Mouse (Mus musculus) heart, postnatal 0 days (tissue): ENCODE data around the gene Gclc. TPM values are rescaled to one million over a fixed set of nuclear protein-coding genes. Genes with fewer than 3 reads are reported as not detected.

ENCODE experiments used
- ATAC-seq: fragments of 200-750 bp; cut with Nextera tagmentation; 2 replicates; pipeline ENCODE4 v1.8.0; 2017; ENCODE audit warnings: low read depth, moderate number of reproducible peaks, moderate library complexity; ENCODE audit not compliant: insufficient read depth
- DNase-seq: peaks from one replicate; pipeline ENCODE4 v3.0.0-alpha.2; 2016; ENCODE audit warnings: low spot score
- H3K27ac ChIP-seq: fragments of 300-500 bp; sonication (generic); 2 replicates; pipeline ENCODE4 v1.5.1; 2014; ENCODE audit warnings: low read depth, mild to moderate bottlenecking
- H3K27me3 ChIP-seq: fragments of 300-500 bp; sonication (generic); 2 replicates; pipeline ENCODE4 v1.6.1; 2014; ENCODE audit warnings: low read length, mixed read lengths; ENCODE audit not compliant: control insufficient read depth, insufficient read depth
- H3K36me3 ChIP-seq: fragments of 300-500 bp; sonication (generic); replicated peaks from 2 replicates; pipeline ENCODE4 v1.6.1; 2014; ENCODE audit warnings: low read length, mixed read lengths; ENCODE audit not compliant: control insufficient read depth, insufficient read depth
- H3K4me1 ChIP-seq: fragments of 300-500 bp; sonication (generic); 2 replicates; pipeline ENCODE4 v1.6.1; 2014; ENCODE audit warnings: antibody characterized with exemption; ENCODE audit not compliant: control insufficient read depth, insufficient read depth
- H3K4me2 ChIP-seq: fragments of 300-500 bp; sonication (generic); 2 replicates; pipeline ENCODE4 v1.6.1; 2014; ENCODE audit warnings: low read depth, mild to moderate bottlenecking, low read length, moderate library complexity
- H3K4me3 ChIP-seq: fragments of 300-500 bp; sonication (generic); 2 replicates; pipeline ENCODE4 v1.5.1; 2014; ENCODE audit warnings: low read depth, low read length
- H3K9ac ChIP-seq: fragments of 300-500 bp; sonication (generic); replicated peaks from 2 replicates; pipeline ENCODE4 v1.6.1; 2014; ENCODE audit warnings: low read depth, low read length, mixed read lengths
- H3K9me3 ChIP-seq: fragments of 300-500 bp; sonication (generic); replicated peaks from 2 replicates; pipeline ENCODE4 v1.6.1; 2016; ENCODE audit warnings: low read length; ENCODE audit not compliant: control insufficient read depth
- CTCF ChIP-seq: IDR thresholded peaks from 2 replicates; pipeline ENCODE4 v1.5.1; 2016; ENCODE audit warnings: antibody characterized with exemption, control low read depth, low read depth
- EP300 ChIP-seq: IDR thresholded peaks from 2 replicates; pipeline ENCODE4 v1.6.1; 2016; ENCODE audit warnings: antibody characterized with exemption, low read depth
- WGBS: fragments of 180-500 bp; shearing (Covaris S2); extraction: QIAGEN DNeasy Blood & Tissue Kit; methylation state at CpG from one replicate; pipeline ENCODE4 v1.1.7; 2014; 5-methylcytosine and 5-hydroxymethylcytosine counted together
- polyA plus RNA-seq: library from polyadenylated mRNA; unstranded; fragments of >200 nt; fragmentation: Nextera tagmentation; extraction: Ambion mirVana; gene quantifications from 2 replicates; pipeline ENCODE4 v1.2.1, GENCODE M21; 2015
- total RNA-seq: library from RNA; depleted of rRNA; stranded (reverse); fragments of >200 nt; gene quantifications from 2 replicates; pipeline ENCODE4 v1.2.3, GENCODE M21; 2014; ENCODE audit warnings: low replicate concordance

Gene Gclc
- total and polyA plus RNA-seq, 2 experiments from 2014 or later = 4.6 to 9.2 TPM

DNA sequence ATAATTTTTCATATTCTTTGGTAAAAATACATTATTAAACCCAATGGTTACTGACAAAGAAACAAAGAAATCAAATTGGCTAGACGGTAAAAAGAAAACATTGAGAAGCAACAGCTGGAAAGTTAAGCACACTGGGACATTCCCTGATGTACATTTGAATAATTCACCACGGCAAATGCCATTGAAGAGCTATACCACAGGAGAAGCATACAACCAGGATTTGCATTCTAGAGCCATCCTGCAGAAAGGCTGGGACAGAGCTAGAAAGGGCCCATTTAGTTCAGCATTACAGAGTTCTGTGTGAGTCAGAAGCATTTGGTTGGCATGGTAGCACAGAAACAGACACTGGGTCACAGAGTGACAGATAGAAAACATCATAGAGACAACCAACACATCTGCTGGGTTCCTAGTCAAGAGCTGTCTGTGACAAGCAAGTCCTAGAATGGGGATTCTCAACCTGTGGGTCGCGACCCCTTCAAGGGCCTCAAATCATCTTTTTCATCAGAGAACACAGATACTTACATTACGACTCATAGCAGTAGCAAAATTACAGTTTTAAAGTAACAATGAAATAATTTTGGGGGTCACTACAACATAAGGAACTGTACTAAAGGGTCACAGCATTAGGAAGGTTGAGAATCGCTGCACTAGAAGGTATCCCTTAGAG lies 28.2 kb upstream of the Gclc start:
- Histone ChIP-seq H3K4me2 (no peak overlapping the region), H3K27ac (no peak overlapping the region), H3K4me3 (no peak overlapping the region), H3K36me3 (no peaks in the 10 kb centered on the region), H3K4me1 (no peaks in the 10 kb centered on the region), H3K27me3 (no peaks in the 10 kb centered on the region), H3K9ac (no peak overlapping the region), H3K9me3 (no peaks in the 10 kb centered on the region)
- WGBS = 86% methylated on average over 6 of the region's 6 CpGs
- TF ChIP-seq CTCF (no peak), EP300 (no peak)
- ATAC-seq (no peak), DNase-seq (no peak)

DNA sequence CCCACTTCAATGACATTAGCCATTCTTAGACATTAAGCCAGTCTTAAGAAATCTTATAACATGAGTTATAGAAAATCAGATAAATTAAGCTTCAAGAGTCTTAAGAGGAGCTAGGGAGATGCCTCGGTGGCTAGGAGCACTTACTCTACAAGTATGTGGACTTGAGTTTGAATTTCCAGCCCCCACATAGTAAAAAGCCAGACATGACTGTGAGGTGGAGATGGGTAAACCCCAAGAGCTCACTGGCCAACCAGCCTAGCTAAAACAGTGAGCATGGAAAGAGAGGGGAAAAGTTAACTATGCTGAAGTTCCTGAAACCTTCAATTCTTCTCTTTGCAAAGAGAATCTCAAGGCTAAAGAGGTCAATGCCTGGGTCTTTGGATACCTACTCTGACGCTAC lies 27.3 kb upstream of the Gclc start:
- H3K27ac ChIP-seq = no peak overlapping the region
- no peak for DNase-seq
- H3K27me3 ChIP-seq = no peaks in the 10 kb centered on the region
- WGBS = 79% methylated on average over 2 of the region's 2 CpGs
- no peak for ATAC-seq
- TF ChIP-seq EP300 = no peak
- no peak for TF ChIP-seq CTCF
- no peak overlapping the region for H3K4me3 ChIP-seq
- no peaks in the 10 kb centered on the region for H3K9me3 ChIP-seq
- no peaks in the 10 kb centered on the region for H3K36me3 ChIP-seq
- H3K4me1 ChIP-seq = no peaks in the 10 kb centered on the region
- H3K9ac ChIP-seq = no peak overlapping the region
- no peak overlapping the region for H3K4me2 ChIP-seq

DNA sequence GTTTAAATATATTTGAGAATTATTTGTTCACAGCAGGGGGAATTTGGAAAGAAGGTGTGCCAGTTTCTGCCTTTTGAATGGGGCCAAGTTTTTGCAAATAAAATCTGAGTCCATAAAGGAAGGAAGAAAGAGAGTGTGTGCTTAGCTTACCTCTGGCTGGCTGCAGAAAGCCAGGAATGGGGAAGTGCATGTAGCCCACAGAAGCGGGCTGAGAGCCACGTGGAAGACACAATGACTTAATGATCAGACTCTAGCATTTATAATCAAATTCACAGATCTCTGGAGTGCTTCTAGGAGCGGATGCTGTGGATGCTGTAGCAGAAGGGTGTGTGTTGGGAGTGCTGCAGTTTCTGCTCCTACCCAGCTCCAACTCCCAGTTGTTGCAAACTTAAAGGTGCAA lies 22.3 kb upstream of the Gclc start:
- H3K4me3 ChIP-seq = no peak overlapping the region
- H3K9ac ChIP-seq = no peak overlapping the region
- TF ChIP-seq EP300 = no peak
- TF ChIP-seq CTCF = no peak
- ATAC-seq (no peak), DNase-seq (no peak)
- no peaks in the 10 kb centered on the region for H3K4me1 ChIP-seq
- H3K36me3 ChIP-seq = no peaks in the 10 kb centered on the region
- H3K4me2 ChIP-seq = no peak overlapping the region
- WGBS = 51% methylated on average over 3 of the region's 3 CpGs
- no peaks in the 10 kb centered on the region for H3K27me3 ChIP-seq
- no peak overlapping the region for H3K27ac ChIP-seq
- no peaks in the 10 kb centered on the region for H3K9me3 ChIP-seq

DNA sequence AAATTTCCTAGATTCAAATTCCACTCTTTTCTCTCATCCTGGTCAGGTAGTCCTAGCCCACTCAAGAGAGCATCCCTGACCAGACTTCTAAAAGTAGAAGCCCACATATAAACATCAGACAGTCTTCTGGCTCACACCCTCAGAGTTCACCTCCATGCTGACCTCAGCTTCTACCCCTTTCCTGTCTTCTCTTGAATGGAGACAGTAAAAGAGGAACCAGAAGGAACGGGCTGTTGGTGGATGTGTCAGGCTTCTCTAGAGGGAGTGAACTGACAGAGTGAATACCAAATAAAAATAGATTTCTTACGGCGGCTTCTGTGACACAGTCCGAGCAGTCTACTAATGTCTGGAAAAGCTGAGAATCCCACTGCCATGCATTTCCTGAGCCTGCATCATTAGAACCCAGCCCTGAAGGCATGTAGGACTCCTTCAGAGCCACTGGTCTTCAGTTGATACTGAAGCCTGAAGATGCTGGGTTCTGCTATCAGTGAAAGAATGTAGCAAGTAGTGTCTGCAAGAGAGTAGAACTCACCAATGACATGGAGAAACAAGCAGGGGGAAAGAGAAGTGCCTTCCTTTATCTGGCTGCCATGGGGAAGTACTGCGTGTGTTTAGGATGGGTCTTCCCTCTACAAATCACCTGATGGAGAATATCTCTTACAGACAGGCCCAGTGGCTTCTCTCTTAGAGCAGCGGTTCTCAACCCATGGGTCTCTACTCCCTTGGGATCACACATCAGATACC lies 16.9 kb upstream of the Gclc start:
- no peaks in the 10 kb centered on the region for H3K9me3 ChIP-seq
- DNase-seq (no peak), ATAC-seq (no peak)
- H3K4me1 ChIP-seq = 0 out of 2 replicates have a peak, but pooled peaks cover 3% of the 10 kb centered on the region
- H3K4me2 ChIP-seq = no peak overlapping the region
- H3K9ac ChIP-seq = no peak overlapping the region
- H3K4me3 ChIP-seq = no peak overlapping the region
- WGBS = 47% methylated on average over 6 of the region's 6 CpGs
- no peaks in the 10 kb centered on the region for H3K36me3 ChIP-seq
- no peak for TF ChIP-seq EP300
- TF ChIP-seq CTCF = no peak
- H3K27me3 ChIP-seq = no peaks in the 10 kb centered on the region
- no peak overlapping the region for H3K27ac ChIP-seq

DNA sequence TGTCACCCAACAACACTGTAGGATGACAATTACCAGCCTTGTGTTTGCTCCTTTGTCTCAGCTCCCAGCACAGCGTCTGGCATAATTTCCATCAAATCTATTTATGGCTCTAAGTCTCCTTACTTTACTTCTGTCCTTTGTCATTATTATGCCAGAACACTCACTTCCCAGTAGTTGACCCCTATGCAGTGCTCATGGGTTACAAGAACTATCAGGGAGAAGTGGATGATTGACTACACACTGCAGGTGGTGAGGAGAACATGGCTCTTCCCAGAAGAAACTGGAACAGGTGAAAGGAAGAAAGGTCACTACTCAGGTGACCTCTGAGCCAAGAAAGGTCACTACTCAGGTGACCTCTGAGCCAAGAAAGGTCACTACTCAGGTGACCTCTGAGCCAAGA lies 12.9 kb upstream of the Gclc start:
- Histone ChIP-seq H3K27me3 (no peaks in the 10 kb centered on the region), H3K4me2 (no peak overlapping the region), H3K9me3 (no peaks in the 10 kb centered on the region), H3K36me3 (no peaks in the 10 kb centered on the region), H3K27ac (no peak overlapping the region), H3K4me1 (0 out of 2 replicates have a peak, but pooled peaks cover 3% of the 10 kb centered on the region), H3K4me3 (no peak overlapping the region), H3K9ac (no peak overlapping the region)
- DNase-seq (no peak), ATAC-seq (no peak)
- no peak for TF ChIP-seq EP300
- TF ChIP-seq CTCF = no peak
- WGBS = 31% methylated on average over 1 of the region's 1 CpGs
